Mouse (Mus musculus) CD4-positive, CD25-positive, alpha-beta regulatory T cell, adult 4 months (primary cell): ENCODE measurements around the gene H2-DMb2. TPM values are rescaled to one million over a fixed set of nuclear protein-coding genes. Genes with fewer than 3 reads are reported as not detected.

ENCODE experiments used
- ATAC-seq: one replicate; pipeline ENCODE4 v1.8.0; 2017
- polyA plus RNA-seq, 2 experiments: library from polyadenylated mRNA; unstranded; fragments of 100-300 nt; shearing (Covaris generic); gene quantifications; one replicate each; pipeline ENCODE4 v1.2.1; 2017

H2-DMb2 gene
- polyA plus RNA-seq, 2 experiments from 2014 or later = 3.7 to 27.1 TPM

GRCm38 (mm10) chr17:34118873-34119248 lies 24.2 kb upstream of the H2-DMb2 start:
- ATAC-seq = peak; percentile 16

- ATAC-seq = peak; percentile 81
Measured at GRCm38 (mm10) chr17:34119249-34120179, 23.6 kb upstream of the H2-DMb2 start, which contains the start of gene H2-DMa. TSS of gene H2-DMa (plus strand) at chr17:34119541.

- ATAC-seq = no peak
Measured at GRCm38 (mm10) chr17:34120180-34120723, 22.9 kb upstream of the H2-DMb2 start.

- ATAC-seq = no peak
Measured at GRCm38 (mm10) chr17:34120814-34121171, 22.3 kb upstream of the H2-DMb2 start.

GRCm38 (mm10) chr17:34121172-34121878 lies 21.8 kb upstream of the H2-DMb2 start:
- ATAC-seq = no peak

GRCm38 (mm10) chr17:34121879-34122187 lies 21.3 kb upstream of the H2-DMb2 start:
- ATAC-seq = no peak

GRCm38 (mm10) chr17:34122188-34122984 lies 20.7 kb upstream of the H2-DMb2 start, which contains the start of gene Brd2:
TSS of gene Brd2 (minus strand) at chr17:34122634.
- peak; percentile 30 for ATAC-seq

- no peak for ATAC-seq
Measured at GRCm38 (mm10) chr17:34123111-34123510, 20.0 kb upstream of the H2-DMb2 start.

GRCm38 (mm10) chr17:34123518-34123917 lies 19.6 kb upstream of the H2-DMb2 start:
- no peak for ATAC-seq

GRCm38 (mm10) chr17:34124649-34125048 lies 18.5 kb upstream of the H2-DMb2 start:
- no peak for ATAC-seq

GRCm38 (mm10) chr17:34126826-34127420 lies 16.2 kb upstream of the H2-DMb2 start:
- no peak for ATAC-seq

GRCm38 (mm10) chr17:34127475-34127874 lies 15.6 kb upstream of the H2-DMb2 start:
- ATAC-seq = peak; percentile 16

GRCm38 (mm10) chr17:34128264-34128937 lies 14.7 kb upstream of the H2-DMb2 start:
- peak; percentile 67 for ATAC-seq

- peak; percentile 59 for ATAC-seq
Measured at GRCm38 (mm10) chr17:34128944-34129791, 13.9 kb upstream of the H2-DMb2 start.

- ATAC-seq = no peak
Measured at GRCm38 (mm10) chr17:34130073-34130947, 12.8 kb upstream of the H2-DMb2 start.

GRCm38 (mm10) chr17:34131911-34132310 lies 11.2 kb upstream of the H2-DMb2 start:
- ATAC-seq = no peak

GRCm38 (mm10) chr17:34133289-34133688 lies 9.8 kb upstream of the H2-DMb2 start:
- no peak for ATAC-seq

GRCm38 (mm10) chr17:34134451-34134850 lies 8.7 kb upstream of the H2-DMb2 start:
- no peak for ATAC-seq
